Mouse (Mus musculus): ENCODE measurements at regions not wholly inside any gene's neighbourhood (a gene's known extent, or its start where the extent isn't known, plus 50 kb on each side); places are given as distances from the start of the nearest gene placed in this dataset.

GRCm38 (mm10) chr16:76191135-76191534 is 169.1 kb upstream of the Samsn1 start:
- DNase-seq: no peak
- intact Hi-C loops (cut with DNase I): no loop called here

- no peak for DNase-seq
- intact Hi-C loops (cut with DNase I): no loop called here
Observed at GRCm38 (mm10) chr16:76183556-76183955, 161.5 kb upstream of the Samsn1 start.

DNA sequence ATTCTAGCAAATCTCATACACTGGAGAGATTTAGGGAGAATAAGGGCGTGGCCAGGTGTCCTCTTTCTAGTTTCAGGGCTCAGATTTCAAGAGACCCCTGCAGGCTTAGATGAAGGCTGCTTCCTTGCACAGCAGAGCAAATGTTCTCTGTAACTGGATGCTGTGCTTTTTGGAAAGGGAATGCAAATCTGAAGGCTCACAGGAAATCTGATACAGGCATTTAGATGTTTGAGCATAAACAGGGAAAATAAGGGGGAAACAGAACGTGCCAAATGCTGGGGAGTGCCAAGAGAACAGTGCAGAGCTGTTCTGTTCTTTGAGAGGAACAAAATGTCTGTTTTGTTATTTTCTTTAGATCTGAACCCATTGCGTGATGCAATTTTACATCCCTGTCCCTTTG is 161.0 kb upstream of the Samsn1 start:
- no peak for DNase-seq
- intact Hi-C loops (cut with DNase I): no loop called here

DNA sequence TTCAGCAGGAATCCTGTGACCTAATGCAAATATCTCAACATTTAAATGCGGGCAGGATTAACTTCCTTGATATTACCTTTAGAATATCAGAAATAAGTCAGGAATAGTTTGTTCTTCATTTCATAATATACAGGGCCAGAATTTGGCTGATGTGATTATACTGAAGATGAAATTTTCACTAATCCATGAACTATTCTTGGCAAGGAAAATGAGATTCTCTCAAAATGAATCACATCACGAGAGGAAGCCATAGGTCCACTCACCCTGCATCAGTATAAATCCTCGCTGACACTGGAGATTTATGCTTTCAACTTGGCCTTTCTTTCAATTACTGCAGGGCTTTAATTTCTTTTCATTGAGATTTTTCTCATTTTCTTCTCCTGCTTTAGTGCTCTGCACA is 159.5 kb upstream of the Samsn1 start:
- intact Hi-C loops (cut with DNase I): no loop called here
- DNase-seq: no peak

GRCm38 (mm10) chr16:76167651-76168050 is 145.6 kb upstream of the Samsn1 start:
- intact Hi-C loops (cut with DNase I): no loop called here
- no peak for DNase-seq

DNA sequence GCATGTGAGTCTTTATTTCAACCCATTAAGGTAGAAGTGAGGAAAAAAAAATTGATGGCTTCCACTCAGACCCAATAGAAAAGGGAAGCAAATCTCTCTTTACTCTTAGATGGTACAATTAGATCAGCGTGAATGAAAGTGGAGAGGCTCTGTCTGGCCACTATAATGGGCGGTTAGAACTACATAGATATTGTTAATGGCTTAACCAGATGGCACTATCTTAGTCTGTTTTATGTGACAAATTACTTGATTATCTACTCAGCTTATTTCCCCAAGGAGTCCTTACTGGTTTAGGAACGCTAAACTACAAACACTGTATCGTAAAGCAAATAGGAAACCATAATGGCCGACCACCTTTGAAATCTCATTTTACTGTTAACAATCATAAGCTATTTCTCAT is 138.8 kb upstream of the Samsn1 start:
- DNase-seq: no peak
- intact Hi-C loops (cut with DNase I): no loop called here

DNA sequence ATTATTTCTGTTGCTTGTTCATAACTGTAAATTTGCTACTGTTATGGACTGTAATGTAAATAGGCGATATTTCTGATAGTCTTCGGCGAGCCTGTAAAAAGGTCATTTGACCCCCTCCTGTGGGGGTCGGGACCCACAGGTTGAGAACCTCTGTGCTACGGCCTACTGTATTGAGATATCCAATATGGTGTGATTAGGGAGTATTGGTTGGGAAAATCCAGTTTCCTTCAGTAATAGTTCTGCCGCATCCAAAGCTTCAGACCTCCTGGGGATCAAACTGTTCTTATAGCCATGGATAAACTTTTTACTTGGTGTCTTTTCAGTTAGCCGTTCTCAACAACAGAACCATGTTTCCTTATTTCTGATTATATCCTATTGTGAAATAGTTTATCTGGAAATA is 136.5 kb upstream of the Samsn1 start:
- intact Hi-C loops (cut with DNase I): no loop called here
- no peak for DNase-seq

GRCm38 (mm10) chr16:76153766-76154525 is 131.9 kb upstream of the Samsn1 start:
- DNase-seq: peak; percentile 11
- intact Hi-C loops (cut with DNase I): no loop called here

- no peak for DNase-seq
- intact Hi-C loops (cut with DNase I): no loop called here
Observed at GRCm38 (mm10) chr16:76149581-76149980, 127.5 kb upstream of the Samsn1 start.

- intact Hi-C loops (cut with DNase I): no loop called here
- no peak for DNase-seq
Observed at GRCm38 (mm10) chr16:76133892-76134291, 111.8 kb upstream of the Samsn1 start.

DNA sequence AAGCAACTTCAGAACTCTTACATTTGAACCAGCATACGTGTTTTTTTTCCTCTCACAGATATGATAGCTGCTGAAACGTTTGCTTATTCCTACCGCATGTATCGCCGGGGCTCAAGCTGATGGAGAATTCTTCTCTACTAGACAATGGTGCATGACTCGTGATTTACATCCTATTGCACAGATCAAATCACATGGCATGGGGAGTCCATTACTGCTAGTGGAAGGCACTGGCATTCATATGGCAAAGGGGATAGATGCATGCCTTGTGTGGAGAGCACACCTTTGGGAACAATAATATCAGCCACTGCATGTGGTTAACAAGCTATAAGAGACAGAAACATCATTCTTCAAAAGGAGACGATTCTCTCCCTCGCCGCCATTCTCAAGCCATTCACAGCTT is 108.4 kb upstream of the Samsn1 start:
- intact Hi-C loops (cut with DNase I): no loop called here
- DNase-seq: no peak

- DNase-seq: no peak
- intact Hi-C loops (cut with DNase I): no loop called here
Observed at GRCm38 (mm10) chr16:76129982-76130381, 107.9 kb upstream of the Samsn1 start.

DNA sequence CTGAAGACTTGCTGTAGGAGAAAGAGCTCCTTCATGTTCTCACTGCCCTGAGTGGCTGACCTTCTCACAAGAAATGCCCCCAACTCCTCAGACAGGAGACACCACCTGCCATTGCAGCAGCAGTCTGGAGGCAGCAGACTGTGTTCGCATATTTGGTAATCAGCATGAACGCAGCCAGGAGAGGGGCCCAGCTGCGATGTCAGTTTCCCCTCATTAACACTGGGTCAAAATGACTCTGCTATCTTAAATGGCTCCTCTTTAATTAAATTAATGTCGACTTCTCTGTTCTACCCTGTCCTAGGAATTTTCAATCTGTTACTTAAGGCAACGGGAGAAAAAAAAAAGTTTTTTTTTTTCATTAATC is 100.9 kb upstream of the Samsn1 start:
- DNase-seq: peak; percentile 8
- intact Hi-C loops (cut with DNase I): no loop called here

DNA sequence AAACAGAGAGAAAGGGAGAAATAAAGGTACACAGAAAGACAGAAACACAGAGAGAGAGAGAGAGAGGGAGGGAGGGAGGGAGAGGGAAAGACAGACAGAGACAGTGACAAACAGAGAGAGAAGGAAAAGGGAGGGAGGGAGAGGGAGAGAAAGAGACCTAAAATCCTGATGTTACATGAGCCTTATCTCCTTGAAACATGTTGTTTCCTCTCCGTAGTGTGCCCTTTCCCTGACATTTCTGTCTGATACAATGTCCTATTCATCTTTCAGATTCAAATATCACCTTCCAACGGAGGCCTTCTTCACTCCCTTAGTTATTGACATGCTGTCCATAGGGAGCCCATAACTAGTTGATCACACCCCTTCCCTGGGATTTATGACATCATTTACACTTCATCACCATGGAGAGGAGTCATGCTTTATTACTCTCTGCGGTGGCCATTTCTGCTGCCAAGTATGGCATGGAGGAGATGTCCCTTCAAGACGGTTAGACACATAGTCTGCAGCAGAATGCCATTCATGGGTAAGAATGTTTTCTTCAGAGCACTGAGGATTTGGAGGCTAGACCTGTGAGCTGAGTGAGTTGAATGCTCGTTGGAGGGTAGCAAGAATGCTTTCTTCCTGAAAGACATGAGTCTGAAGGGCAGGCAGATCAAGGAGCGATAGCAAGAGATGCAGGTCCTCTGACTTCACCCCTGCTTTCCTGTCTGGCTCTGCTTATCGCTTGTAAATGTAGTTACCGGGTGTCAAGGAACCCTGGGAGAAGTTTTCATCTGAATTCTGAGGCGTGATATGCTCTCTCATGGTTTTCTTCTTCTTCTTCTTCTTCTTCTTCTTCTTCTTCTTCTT is 100.3 kb upstream of the Samsn1 start:
- intact Hi-C loops (cut with DNase I): no loop called here

DNA sequence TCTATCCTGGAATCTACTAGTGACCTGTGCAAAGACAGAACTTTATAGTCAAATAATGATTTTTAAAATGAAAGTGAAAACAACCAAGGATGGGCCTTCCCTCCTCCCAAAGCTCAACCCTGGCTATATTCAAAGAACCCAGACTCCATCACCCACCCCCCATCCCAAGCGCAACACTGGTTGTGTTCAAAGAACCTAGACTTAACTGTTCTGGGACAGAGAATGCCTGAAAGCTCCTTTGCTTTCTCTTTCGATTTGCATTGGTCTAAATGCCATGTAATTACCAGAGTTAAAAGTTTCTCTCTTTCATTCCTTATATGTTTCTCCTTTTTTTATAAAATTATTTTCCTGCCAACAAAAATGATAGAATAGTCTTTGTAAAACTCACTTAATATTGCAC is 98.6 kb upstream of the Samsn1 start:
- intact Hi-C loops (cut with DNase I): no loop called here
- DNase-seq: no peak

More for the DNA sequence above, 100.3 kb upstream of the Samsn1 start:
- no peak for DNase-seq

GRCm38 (mm10) chr16:76110383-76110782 is 88.3 kb upstream of the Samsn1 start:
- intact Hi-C loops (cut with DNase I): no loop called here
- no peak for DNase-seq

- no peak for DNase-seq
Observed at GRCm38 (mm10) chr16:76108464-76108863, 86.4 kb upstream of the Samsn1 start.

GRCm38 (mm10) chr16:76104673-76105072 is 82.6 kb upstream of the Samsn1 start:
- DNase-seq: no peak
- intact Hi-C loops (cut with DNase I): no loop called here

More at GRCm38 (mm10) chr16:76108464-76108863, 86.4 kb upstream of the Samsn1 start:
- intact Hi-C loops (cut with DNase I): no loop called here

DNA sequence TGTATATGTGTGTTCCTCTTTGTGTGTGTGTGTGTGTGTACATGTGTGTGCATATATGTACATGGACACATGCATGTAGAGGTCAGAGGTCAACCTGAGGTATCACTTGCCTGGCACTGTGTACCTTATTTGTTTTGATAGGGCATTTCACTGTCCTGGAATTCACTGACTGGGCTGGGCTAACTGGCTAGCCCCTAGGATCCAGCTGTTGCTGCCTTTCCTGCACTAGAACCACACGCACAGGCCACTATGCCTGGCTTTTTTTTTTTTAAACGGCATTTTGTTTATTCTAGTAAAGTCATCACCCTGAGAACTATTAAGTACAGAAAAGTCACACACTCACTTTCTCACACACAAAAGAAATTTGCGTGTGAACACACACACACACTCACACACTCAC is 79.7 kb upstream of the Samsn1 start:
- DNase-seq: no peak
- intact Hi-C loops (cut with DNase I): no loop called here

GRCm38 (mm10) chr16:76097808-76098207 is 75.7 kb upstream of the Samsn1 start:
- intact Hi-C loops (cut with DNase I): no loop called here

GRCm38 (mm10) chr16:76096363-76096762 is 74.3 kb upstream of the Samsn1 start:
- intact Hi-C loops (cut with DNase I): no loop called here
- DNase-seq: no peak

More at GRCm38 (mm10) chr16:76097808-76098207, 75.7 kb upstream of the Samsn1 start:
- DNase-seq: peak; percentile 22

- intact Hi-C loops (cut with DNase I): no loop called here
Observed at GRCm38 (mm10) chr16:76085363-76085762, 63.3 kb upstream of the Samsn1 start.

More at GRCm38 (mm10) chr16:76085363-76085762, 63.3 kb upstream of the Samsn1 start:
- no peak for DNase-seq

Measured in left cerebral cortex, postnatal 4 days (tissue).